Mouse (Mus musculus): ENCODE results near the gene Msn. TPM values are rescaled to one million over a fixed set of nuclear protein-coding genes. Genes with fewer than 3 reads are reported as not detected.
A peak's percentile ranks its signal among the peaks of the same experiment; 100 is the strongest.

The Msn gene
- polyA plus RNA-seq, 1 experiment from 2014 or later, result 173 TPM

DNA sequence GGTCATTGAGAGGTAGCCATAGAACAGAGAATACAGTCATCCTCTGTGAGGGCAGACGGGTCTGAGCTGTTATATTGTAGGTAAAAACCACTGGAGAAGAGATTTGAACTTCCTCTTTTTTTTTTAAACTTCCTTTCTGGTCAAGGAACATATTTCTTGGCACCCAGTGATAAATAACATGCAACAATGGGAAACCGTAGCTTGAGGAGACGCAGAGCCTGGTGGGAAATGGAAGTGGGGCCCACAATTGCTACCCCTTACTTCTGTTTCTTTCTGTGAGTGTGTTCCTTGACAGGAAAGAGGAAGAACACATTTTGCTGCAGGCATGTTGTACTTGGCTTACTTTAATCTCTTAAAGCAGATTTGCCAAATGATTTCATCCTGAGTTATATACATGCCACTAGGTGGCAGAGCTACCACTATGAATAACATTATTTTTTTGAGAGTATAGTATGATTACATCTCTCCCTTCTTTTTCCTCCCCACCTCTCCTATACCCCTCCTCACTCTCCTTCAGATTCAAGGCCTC, 49.2 kb downstream of the Msn start:
- 72% methylated on average over 3 of the region's 3 CpGs for WGBS
- no peaks in the 10 kb centered on the region for H3K27me3 ChIP-seq (ENCODE audit: insufficient read depth, low read length)
- TF ChIP-seq CTCF (IDR thresholded peaks at IDR 0.05; ENCODE audit: low read depth), result no peak

DNA sequence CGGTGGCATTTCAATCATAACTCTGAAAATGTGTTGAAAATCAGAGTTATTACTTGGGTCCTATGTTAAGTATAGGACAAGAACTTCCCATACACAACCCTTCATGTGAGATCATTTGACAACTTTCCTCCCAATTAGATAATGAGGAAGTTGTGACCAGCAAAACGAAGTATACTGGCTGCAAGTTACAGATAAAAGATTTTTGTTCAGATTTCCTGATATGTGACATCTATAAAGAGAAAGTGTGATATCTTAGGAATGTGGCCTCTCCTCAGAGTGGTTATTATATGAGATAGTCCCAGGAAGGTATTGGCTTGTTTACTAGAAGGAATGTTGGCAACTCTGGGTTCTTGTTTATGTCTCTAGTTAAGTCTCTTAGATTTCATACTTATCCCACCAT, 52.4 kb downstream of the Msn start:
- Histone ChIP-seq H3K9ac (no peak overlapping the region), H3K27me3 (ENCODE audit: insufficient read depth, low read length) (no peaks in the 10 kb centered on the region), H3K4me3 (ENCODE audit: low read depth, low read length) (no peak overlapping the region), H3K27ac (ENCODE audit: low read depth) (no peak overlapping the region), H3K4me2 (no peak overlapping the region), H3K9me3 (ENCODE audit: low read depth, low read length) (no peaks in the 10 kb centered on the region), H3K4me1 (ENCODE audit: insufficient read depth) (no peaks in the 10 kb centered on the region), H3K36me3 (ENCODE audit: insufficient read depth) (peaks cover 10% of the 10 kb centered on the region; the same call in 1 of the 2 replicates)
- 69% methylated on average over 2 of the region's 2 CpGs for WGBS
- ATAC-seq (ENCODE audit: insufficient read depth) (no peak), DNase-seq (no peak)
- no peak for TF ChIP-seq CTCF (IDR thresholded peaks at IDR 0.05; ENCODE audit: low read depth)

More for the DNA sequence above, 49.2 kb downstream of the Msn start:
- peak; percentile 10 for DNase-seq
- Histone ChIP-seq H3K4me2 (no peak overlapping the region), H3K9ac (no peak overlapping the region), H3K4me3 (ENCODE audit: low read depth, low read length) (no peak overlapping the region), H3K4me1 (ENCODE audit: insufficient read depth) (no peaks in the 10 kb centered on the region), H3K27ac (ENCODE audit: low read depth) (no peak overlapping the region), H3K36me3 (ENCODE audit: insufficient read depth) (no peaks in the 10 kb centered on the region), H3K9me3 (ENCODE audit: low read depth, low read length) (no peaks in the 10 kb centered on the region)
- ATAC-seq (ENCODE audit: insufficient read depth), result no peak

DNA sequence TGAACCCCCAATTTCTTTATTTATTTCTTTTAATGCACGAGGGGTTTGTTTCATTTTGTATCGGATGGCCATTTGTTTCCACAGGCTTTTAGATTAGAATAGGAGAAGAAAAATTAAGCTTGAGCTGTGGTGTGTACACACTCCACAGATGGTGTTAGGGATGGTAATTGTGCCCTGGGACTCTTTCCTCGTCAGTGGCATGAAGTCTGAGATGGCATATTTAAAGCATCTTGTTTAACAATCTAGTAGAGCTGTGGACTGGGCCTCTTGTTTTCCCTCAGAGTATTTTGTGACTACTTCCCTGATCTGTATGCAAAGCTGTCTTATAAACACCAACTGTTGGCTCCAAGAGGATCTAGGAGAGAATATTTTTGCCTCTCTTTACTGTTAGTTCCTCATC, 57.5 kb downstream of the Msn start:
- no peak for ATAC-seq (ENCODE audit: insufficient read depth)
- 89% methylated on average over 3 of the region's 3 CpGs for WGBS
- no peak for TF ChIP-seq CTCF (IDR thresholded peaks at IDR 0.05; ENCODE audit: low read depth)
- H3K4me1 ChIP-seq (ENCODE audit: insufficient read depth), result no peaks in the 10 kb centered on the region
- no peak overlapping the region for H3K4me2 ChIP-seq
- no peak overlapping the region for H3K4me3 ChIP-seq (ENCODE audit: low read depth, low read length)
- H3K27me3 ChIP-seq (ENCODE audit: insufficient read depth, low read length), result no peaks in the 10 kb centered on the region
- H3K27ac ChIP-seq (ENCODE audit: low read depth), result no peak overlapping the region
- DNase-seq, result no peak
- peaks cover 30% of the 10 kb centered on the region; the same call in 1 of the 2 replicates for H3K36me3 ChIP-seq (ENCODE audit: insufficient read depth)
- no peaks in the 10 kb centered on the region for H3K9me3 ChIP-seq (ENCODE audit: low read depth, low read length)
- no peak overlapping the region for H3K9ac ChIP-seq

DNA sequence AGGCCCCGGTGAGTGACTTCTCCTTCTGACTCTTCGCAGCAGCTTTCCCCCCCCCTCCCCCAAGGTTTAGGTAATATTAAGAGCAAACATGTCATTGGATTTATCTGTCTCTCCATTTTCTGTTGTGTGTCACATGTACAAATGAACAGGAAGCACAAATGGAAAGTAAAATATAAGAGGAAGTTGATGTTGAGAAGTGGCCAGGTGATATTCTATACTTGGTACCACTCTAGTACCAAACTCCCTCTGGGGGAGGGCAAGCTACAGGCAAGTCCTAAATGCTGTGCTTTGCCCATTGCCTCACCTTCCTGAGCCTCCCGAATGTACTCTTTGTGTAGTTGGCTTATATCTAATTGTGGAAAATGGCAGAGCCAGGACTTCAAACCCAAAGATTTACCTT, 62.1 kb downstream of the Msn start:
- H3K27ac ChIP-seq (ENCODE audit: low read depth), result no peak overlapping the region
- no peak overlapping the region for H3K9ac ChIP-seq
- no peaks in the 10 kb centered on the region for H3K4me1 ChIP-seq (ENCODE audit: insufficient read depth)
- no peaks in the 10 kb centered on the region for H3K9me3 ChIP-seq (ENCODE audit: low read depth, low read length)
- no peak for ATAC-seq (ENCODE audit: insufficient read depth)
- no peak overlapping the region for H3K4me3 ChIP-seq (ENCODE audit: low read depth, low read length)
- WGBS, result 93% methylated on average over 3 of the region's 3 CpGs
- H3K4me2 ChIP-seq, result no peak overlapping the region
- DNase-seq, result no peak
- H3K27me3 ChIP-seq (ENCODE audit: insufficient read depth, low read length), result no peaks in the 10 kb centered on the region
- H3K36me3 ChIP-seq (ENCODE audit: insufficient read depth), result peaks cover 27% of the 10 kb centered on the region
- no peak for TF ChIP-seq CTCF (IDR thresholded peaks at IDR 0.05; ENCODE audit: low read depth)

DNA sequence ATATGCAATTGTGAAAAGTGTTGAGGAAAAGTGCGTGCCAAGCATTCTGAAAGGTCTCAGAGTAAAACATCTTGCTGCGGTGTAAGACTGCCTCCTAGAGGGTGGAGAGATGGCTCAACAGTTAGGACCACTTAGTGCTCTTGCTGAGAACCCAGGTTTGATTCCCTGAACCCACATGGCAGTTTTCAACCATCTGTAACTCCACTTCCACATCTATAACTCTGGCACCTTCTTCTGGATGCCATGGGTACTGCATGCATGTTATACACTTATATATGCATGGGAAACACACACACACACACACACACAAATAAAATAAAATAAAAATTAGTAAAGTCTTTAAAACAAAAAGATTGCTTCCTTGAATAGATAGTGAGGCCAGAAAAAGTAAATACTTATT, 66.7 kb downstream of the Msn start:
- H3K4me2 ChIP-seq, result no peak overlapping the region
- no peak overlapping the region for H3K27ac ChIP-seq (ENCODE audit: low read depth)
- no peak for ATAC-seq (ENCODE audit: insufficient read depth)
- TF ChIP-seq CTCF (IDR thresholded peaks at IDR 0.05; ENCODE audit: low read depth), result peak; percentile 53
- DNase-seq, result peak; percentile 49
- H3K4me3 ChIP-seq (ENCODE audit: low read depth, low read length), result no peak overlapping the region
- H3K36me3 ChIP-seq (ENCODE audit: insufficient read depth), result peaks cover 24% of the 10 kb centered on the region
- 68% methylated on average over 2 of the region's 2 CpGs for WGBS
- no peaks in the 10 kb centered on the region for H3K4me1 ChIP-seq (ENCODE audit: insufficient read depth)
- H3K9ac ChIP-seq, result no peak overlapping the region
- no peaks in the 10 kb centered on the region for H3K9me3 ChIP-seq (ENCODE audit: low read depth, low read length)
- H3K27me3 ChIP-seq (ENCODE audit: insufficient read depth, low read length), result no peaks in the 10 kb centered on the region

DNA sequence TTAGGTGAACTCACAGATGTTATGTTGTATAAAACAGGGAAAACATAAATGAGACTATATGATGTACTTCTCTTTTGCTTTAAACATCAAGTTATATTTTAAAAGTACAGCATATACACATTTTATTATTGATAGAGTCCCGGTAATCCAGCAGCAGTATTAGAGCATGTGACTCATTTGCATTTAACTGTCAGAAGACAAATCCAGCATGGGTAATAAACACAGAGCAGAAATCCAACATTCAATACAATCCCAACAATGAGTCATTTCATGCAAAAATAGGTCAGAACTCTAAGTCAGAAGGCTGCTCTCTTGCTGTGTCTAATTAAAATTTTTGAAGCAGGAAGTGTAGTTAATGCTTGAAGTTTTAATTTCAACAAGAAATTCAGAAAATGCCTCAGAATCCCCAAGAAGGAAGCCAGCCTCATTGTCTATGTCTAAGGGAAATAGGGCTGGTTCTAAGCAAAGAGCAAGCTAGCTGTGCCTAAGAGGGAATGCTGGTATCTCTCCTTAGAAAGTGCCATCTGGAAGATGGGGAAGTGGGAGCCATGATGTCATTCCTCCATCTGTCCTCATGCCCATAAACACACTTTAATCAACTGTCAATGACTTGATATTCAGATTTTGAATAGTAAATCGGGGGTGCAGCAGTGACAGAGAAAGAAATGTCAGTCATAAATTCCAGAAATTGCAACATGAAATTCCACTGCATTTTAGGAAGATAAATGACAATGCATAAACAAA, 76.0 kb downstream of the Msn start:
- WGBS, result 80% methylated on average over 2 of the region's 2 CpGs
- no peak for ATAC-seq (ENCODE audit: insufficient read depth)

DNA sequence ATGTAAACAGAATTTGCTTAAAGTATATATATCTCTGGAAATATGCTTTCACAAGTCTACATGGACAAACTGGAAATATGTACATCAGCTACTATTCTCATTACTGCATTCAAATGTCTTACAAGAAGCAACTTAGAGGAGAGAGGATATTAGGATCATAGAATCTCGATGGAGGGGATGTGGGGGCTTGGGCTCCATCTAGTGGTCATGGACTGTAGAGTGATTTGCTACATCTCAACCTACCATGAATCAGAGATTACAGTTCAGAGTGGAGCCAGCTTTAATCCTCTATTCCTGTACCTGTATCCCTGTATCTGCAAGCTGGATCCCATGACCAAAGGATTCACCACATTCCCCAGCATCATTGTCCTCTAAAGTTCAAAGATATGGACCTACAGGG, 82.6 kb downstream of the Msn start:
- ATAC-seq (ENCODE audit: insufficient read depth), result peak; percentile 38; the same call in 1 of the 2 replicates
- H3K4me1 ChIP-seq (ENCODE audit: insufficient read depth), result no peaks in the 10 kb centered on the region
- H3K27ac ChIP-seq (ENCODE audit: low read depth), result no peak overlapping the region
- no peaks in the 10 kb centered on the region for H3K9me3 ChIP-seq (ENCODE audit: low read depth, low read length)
- H3K36me3 ChIP-seq (ENCODE audit: insufficient read depth), result no peaks in the 10 kb centered on the region
- peak; percentile 75 for DNase-seq
- no peaks in the 10 kb centered on the region for H3K27me3 ChIP-seq (ENCODE audit: insufficient read depth, low read length)
- TF ChIP-seq CTCF (IDR thresholded peaks at IDR 0.05; ENCODE audit: low read depth), result peak; percentile 72
- no peak overlapping the region for H3K4me2 ChIP-seq
- no peak overlapping the region for H3K4me3 ChIP-seq (ENCODE audit: low read depth, low read length)
- 10% methylated on average over 1 of the region's 1 CpGs for WGBS
- no peak overlapping the region for H3K9ac ChIP-seq

More for the DNA sequence above, 76.0 kb downstream of the Msn start:
- no peak overlapping the region for H3K4me2 ChIP-seq
- H3K9me3 ChIP-seq (ENCODE audit: low read depth, low read length), result no peaks in the 10 kb centered on the region
- no peak overlapping the region for H3K9ac ChIP-seq
- H3K4me3 ChIP-seq (ENCODE audit: low read depth, low read length), result no peak overlapping the region
- TF ChIP-seq CTCF (IDR thresholded peaks at IDR 0.05; ENCODE audit: low read depth), result no peak
- H3K4me1 ChIP-seq (ENCODE audit: insufficient read depth), result no peaks in the 10 kb centered on the region
- H3K27ac ChIP-seq (ENCODE audit: low read depth), result no peak overlapping the region
- DNase-seq, result no peak
- H3K36me3 ChIP-seq (ENCODE audit: insufficient read depth), result peaks cover 5% of the 10 kb centered on the region; the same call in 1 of the 2 replicates
- no peaks in the 10 kb centered on the region for H3K27me3 ChIP-seq (ENCODE audit: insufficient read depth, low read length)
